Mouse (Mus musculus) neural tube, embryonic 14.5 days (tissue): ENCODE measurements around the gene Olfr976. TPM values are rescaled to one million over a fixed set of nuclear protein-coding genes. Genes with fewer than 3 reads are reported as not detected.
A peak's percentile ranks its signal among the peaks of the same experiment; 100 is the strongest.
"Not testable (repeated sequence)": the region's sequence is repeated elsewhere in the genome, so short reads cannot be mapped to it uniquely, and the experiment has no call there.

ENCODE experiments used
- ATAC-seq: fragments of 200-750 bp; cut with Nextera tagmentation; 2 replicates; pipeline ENCODE4 v1.8.0; 2017; ENCODE audit warnings: low read depth, mild to moderate bottlenecking, moderate TSS enrichment, moderate library complexity
- H3K27ac ChIP-seq: fragments of 300-500 bp; sonication (generic); 2 replicates; pipeline ENCODE4 v1.5.1; 2014; ENCODE audit warnings: low read depth, mild to moderate bottlenecking, control low read depth, low read length, moderate library complexity, mixed read lengths
- H3K27me3 ChIP-seq: fragments of 300-500 bp; sonication (generic); 2 replicates; pipeline ENCODE4 v1.6.1; 2014; ENCODE audit warnings: low read length; ENCODE audit not compliant: control insufficient read depth, insufficient read depth
- H3K36me3 ChIP-seq: fragments of 300-500 bp; sonication (generic); 2 replicates; pipeline ENCODE4 v1.6.1; 2014; ENCODE audit warnings: low read length, mixed read lengths; ENCODE audit not compliant: control insufficient read depth, insufficient read depth
- H3K4me1 ChIP-seq: fragments of 300-500 bp; sonication (generic); 2 replicates; pipeline ENCODE4 v1.6.1; 2014; ENCODE audit warnings: low read length; ENCODE audit not compliant: control insufficient read depth, insufficient read depth
- H3K4me2 ChIP-seq: fragments of 300-500 bp; sonication (generic); 2 replicates; pipeline ENCODE4 v1.6.1; 2014; ENCODE audit warnings: mild to moderate bottlenecking, low read depth, low read length, control low read depth
- H3K4me3 ChIP-seq: fragments of 300-500 bp; sonication (generic); 2 replicates; pipeline ENCODE4 v1.5.1; 2014; ENCODE audit warnings: low read depth, low read length, control low read depth, mixed read lengths
- H3K9ac ChIP-seq: fragments of 300-500 bp; sonication (generic); replicated peaks from 2 replicates; pipeline ENCODE4 v1.6.1; 2014; ENCODE audit warnings: low read depth, mild to moderate bottlenecking, control low read depth, low read length, mixed read lengths
- H3K9me3 ChIP-seq: fragments of 300-500 bp; sonication (generic); 2 replicates; pipeline ENCODE4 v1.6.1; 2016; ENCODE audit warnings: low read length; ENCODE audit not compliant: control insufficient read depth
- WGBS: fragments of 180-500 bp; shearing (Covaris S2); extraction: QIAGEN DNeasy Blood & Tissue Kit; methylation state at CpG from one replicate; pipeline ENCODE4 v1.1.7; 2014; 5-methylcytosine and 5-hydroxymethylcytosine counted together
- polyA plus RNA-seq: library from polyadenylated mRNA; unstranded; fragments of >200 nt; fragmentation: Nextera tagmentation; extraction: Ambion mirVana; gene quantifications from 2 replicates; pipeline ENCODE4 v1.2.1, GENCODE M21; 2014

The Olfr976 gene
- not detected in 2 replicates for polyA plus RNA-seq

- not testable (repeated sequence) for ATAC-seq, H3K4me2 ChIP-seq, H3K27ac ChIP-seq, H3K36me3 ChIP-seq, H3K4me1 ChIP-seq, H3K9me3 ChIP-seq, H3K9ac ChIP-seq, H3K4me3 ChIP-seq, H3K27me3 ChIP-seq
- 82% methylated on average over 7 of the region's 9 CpGs for WGBS
Measured at GRCm38 (mm10) chr9:39961033-39961432, at the start of gene Olfr976. Olfr976 (minus strand) TSS chr9:39961133.

GRCm38 (mm10) chr9:40009482-40009881 lies 48.5 kb upstream of the Olfr976 start, which contains the start of gene Olfr980:
Olfr980 (minus strand) TSS chr9:40009582.
- H3K4me3 ChIP-seq: no peak within 1 kb of the TSS
- H3K9ac ChIP-seq: no peak within 1 kb of the TSS
- no peaks in the 10 kb centered on the region for H3K9me3 ChIP-seq
- H3K36me3 ChIP-seq: no peaks in the 10 kb centered on the region
- H3K4me2 ChIP-seq: no peak within 1 kb of the TSS
- ATAC-seq: no peak
- no peaks in the 10 kb centered on the region for H3K4me1 ChIP-seq
- 94% methylated on average over 1 of the region's 1 CpGs for WGBS
- H3K27ac ChIP-seq: no peak within 1 kb of the TSS
- H3K27me3 ChIP-seq: no peaks in the 10 kb centered on the region

DNA sequence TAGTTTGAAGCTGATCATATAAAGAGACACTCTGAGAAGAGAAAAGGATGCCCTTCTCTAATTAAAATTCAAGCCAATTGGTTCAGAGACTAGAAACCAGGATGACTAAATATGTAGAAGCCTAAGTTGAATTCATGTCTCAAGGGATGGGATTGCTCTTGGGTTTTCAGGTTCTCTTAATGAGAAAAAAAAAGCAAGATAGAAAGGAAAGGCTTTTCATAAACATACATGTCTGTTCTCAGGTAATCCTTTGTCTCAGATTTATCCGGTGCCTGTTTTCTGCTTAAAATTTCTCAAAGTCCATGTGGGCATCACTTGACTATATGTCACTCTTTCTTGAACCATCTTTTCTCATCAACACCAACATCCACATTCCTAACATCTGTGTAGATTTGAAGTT lies 42.4 kb upstream of the Olfr976 start, which contains the start of gene Olfr979:
Gene Olfr979, minus strand, starts transcription at position 101 of the 400 bp plus-strand sequence.
- H3K27ac ChIP-seq: no peak within 1 kb of the TSS
- H3K9ac ChIP-seq: no peak within 1 kb of the TSS
- no peak for ATAC-seq
- no peaks in the 10 kb centered on the region for H3K4me1 ChIP-seq
- no peaks in the 10 kb centered on the region for H3K9me3 ChIP-seq
- WGBS: 100% methylated on average over 1 of the region's 1 CpGs
- no peaks in the 10 kb centered on the region for H3K36me3 ChIP-seq
- H3K4me3 ChIP-seq: no peak within 1 kb of the TSS
- H3K27me3 ChIP-seq: no peaks in the 10 kb centered on the region
- H3K4me2 ChIP-seq: no peak within 1 kb of the TSS

DNA sequence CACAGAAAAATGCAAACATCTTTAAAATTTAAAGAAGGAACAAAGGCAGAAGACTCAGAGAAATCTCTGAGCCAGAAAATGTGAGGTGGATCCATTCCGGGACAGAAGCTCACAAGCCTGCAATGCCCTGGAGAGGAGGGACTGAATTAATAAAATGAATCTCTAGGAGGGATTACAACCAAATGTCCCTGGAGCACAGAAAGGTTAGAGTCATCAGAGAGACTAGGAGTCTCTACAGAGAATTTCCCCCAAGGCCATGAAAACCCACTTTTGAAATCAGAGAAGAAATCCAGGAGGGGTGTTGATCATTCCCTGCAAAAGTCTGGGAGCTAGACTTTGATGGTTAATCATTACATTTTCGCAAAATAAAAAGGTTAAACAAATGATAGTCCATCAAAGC lies 30.9 kb upstream of the Olfr976 start, which contains the start of gene Olfr978:
Gene Olfr978, plus strand, starts transcription at position 301 of the 400 bp plus-strand sequence.
- 88% methylated on average over 2 of the region's 2 CpGs for WGBS
- H3K27me3 ChIP-seq: no peaks in the 10 kb centered on the region
- no peaks in the 10 kb centered on the region for H3K4me1 ChIP-seq
- H3K4me3 ChIP-seq: no peak within 1 kb of the TSS
- H3K4me2 ChIP-seq: no peak within 1 kb of the TSS
- no peaks in the 10 kb centered on the region for H3K9me3 ChIP-seq
- H3K27ac ChIP-seq: no peak within 1 kb of the TSS
- no peak within 1 kb of the TSS for H3K9ac ChIP-seq
- no peaks in the 10 kb centered on the region for H3K36me3 ChIP-seq
- no peak for ATAC-seq

GRCm38 (mm10) chr9:39976581-39977145 lies 15.7 kb upstream of the Olfr976 start:
- 91% methylated on average over 1 of the region's 1 CpGs for WGBS
- not testable (repeated sequence) for H3K4me1 ChIP-seq

GRCm38 (mm10) chr9:39951946-39952345 lies 9.0 kb downstream of the Olfr976 start, which contains the start of gene Olfr975:
Olfr975 (minus strand) TSS chr9:39952046.
- no peaks in the 10 kb centered on the region for H3K27me3 ChIP-seq
- no peak within 1 kb of the TSS for H3K9ac ChIP-seq
- H3K9me3 ChIP-seq: no peaks in the 10 kb centered on the region
- no peak within 1 kb of the TSS for H3K27ac ChIP-seq
- H3K4me1 ChIP-seq: no peaks in the 10 kb centered on the region
- no peak within 1 kb of the TSS for H3K4me2 ChIP-seq
- H3K36me3 ChIP-seq: no peaks in the 10 kb centered on the region
- no peak for ATAC-seq
- WGBS: 74% methylated on average over 1 of the region's 1 CpGs
- no peak within 1 kb of the TSS for H3K4me3 ChIP-seq

More at GRCm38 (mm10) chr9:39976581-39977145, 15.7 kb upstream of the Olfr976 start:
- H3K9me3 ChIP-seq, ATAC-seq, H3K36me3 ChIP-seq, H3K27ac ChIP-seq, H3K4me2 ChIP-seq, H3K4me3 ChIP-seq, H3K9ac ChIP-seq, H3K27me3 ChIP-seq: not testable (repeated sequence)

DNA sequence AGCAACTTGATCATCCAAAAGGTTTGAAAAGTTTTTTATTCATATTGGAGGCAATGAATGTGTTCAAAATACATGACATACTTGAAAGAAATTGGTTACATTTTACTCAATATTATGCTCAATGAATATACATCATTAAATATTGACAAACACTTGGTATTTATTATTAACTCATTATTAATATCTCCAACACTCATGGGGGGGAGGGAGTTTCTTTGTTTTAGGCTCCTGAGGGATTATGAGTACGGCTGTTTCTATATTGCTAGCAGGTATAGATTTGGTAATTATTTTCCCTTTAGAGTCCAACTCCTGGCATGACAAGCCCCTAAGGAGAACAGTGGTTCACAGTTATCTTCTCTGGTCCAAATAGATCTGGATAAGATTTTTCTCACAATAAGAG lies 23.7 kb downstream of the Olfr976 start, which contains the start of gene Olfr974:
Gene Olfr974, plus strand, starts transcription at position 301 of the 400 bp plus-strand sequence.
- no peak for ATAC-seq
- Histone ChIP-seq H3K9ac (no peak within 1 kb of the TSS), H3K27me3 (no peaks in the 10 kb centered on the region), H3K4me2 (no peak within 1 kb of the TSS), H3K27ac (no peak within 1 kb of the TSS), H3K9me3 (no peaks in the 10 kb centered on the region), H3K36me3 (no peaks in the 10 kb centered on the region), H3K4me1 (no peaks in the 10 kb centered on the region), H3K4me3 (no peak within 1 kb of the TSS)
- WGBS: 85% methylated on average over 1 of the region's 1 CpGs

DNA sequence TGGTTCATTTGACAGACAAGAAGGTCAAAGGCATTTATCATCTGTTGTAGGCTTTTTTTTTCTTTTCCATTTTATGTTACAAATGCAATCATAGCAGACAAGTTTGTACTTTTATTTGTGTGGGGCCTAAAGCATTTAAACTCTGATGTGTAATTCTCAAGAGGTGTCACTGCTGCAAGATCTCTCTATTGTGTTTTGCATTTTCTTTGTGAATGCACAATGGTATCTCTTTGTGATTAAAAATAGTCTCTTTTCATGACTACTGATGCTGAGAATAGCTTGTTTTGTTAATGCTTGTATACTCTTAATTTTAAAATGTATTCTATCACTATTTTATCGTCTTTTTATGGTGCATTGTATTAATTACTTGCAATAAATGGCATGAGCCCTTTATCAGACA lies 32.1 kb downstream of the Olfr976 start:
- ATAC-seq: 0 out of 2 replicates have a peak, but pooled peaks have one; percentile 14

DNA sequence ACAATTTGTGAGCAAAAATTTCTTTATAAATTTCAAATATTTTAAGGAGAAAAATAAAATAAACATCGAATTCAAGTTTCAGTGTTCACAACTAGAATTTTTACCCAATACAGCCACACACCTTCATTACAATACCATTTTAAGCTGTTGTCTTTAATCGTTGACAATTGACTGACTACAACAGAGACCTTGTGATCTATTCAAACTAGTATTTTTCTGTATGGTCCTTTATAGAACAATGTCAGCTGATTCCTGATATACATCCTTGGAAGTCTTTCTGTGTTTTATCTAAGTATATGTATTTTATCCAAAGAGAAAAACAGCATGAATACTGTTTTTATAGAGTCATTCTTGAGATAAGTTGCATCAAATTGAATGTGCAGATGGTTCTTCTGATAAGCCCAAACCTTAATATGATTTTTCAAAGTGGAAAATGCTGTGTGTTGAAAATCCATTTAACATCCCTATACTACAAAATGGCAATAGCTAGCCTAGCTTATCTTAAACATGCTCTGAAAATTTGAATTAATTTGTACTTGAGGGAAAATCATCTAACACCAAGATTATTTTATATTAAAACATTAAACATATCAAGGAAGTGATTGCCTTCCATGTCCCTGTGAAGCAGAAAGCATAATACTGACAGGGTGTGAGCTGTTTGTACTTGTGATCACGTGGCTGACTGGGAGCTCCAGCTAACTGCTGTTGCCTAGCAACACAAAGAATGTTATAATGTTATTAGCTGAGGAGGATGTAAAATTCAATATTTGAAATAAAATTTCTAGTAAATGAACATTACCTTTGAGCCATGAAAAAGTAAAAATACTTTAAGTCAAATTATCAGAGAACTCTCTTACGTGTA lies 32.7 kb downstream of the Olfr976 start:
- WGBS: no CpG with 5 or more reads among the region's 4 CpGs

More for the DNA sequence above, 32.1 kb downstream of the Olfr976 start:
- H3K27ac ChIP-seq, H3K9ac ChIP-seq, H3K4me1 ChIP-seq, H3K4me2 ChIP-seq, H3K36me3 ChIP-seq, H3K4me3 ChIP-seq, H3K27me3 ChIP-seq, H3K9me3 ChIP-seq: not testable (repeated sequence)
- 65% methylated on average over 1 of the region's 1 CpGs for WGBS

More for the DNA sequence above, 32.7 kb downstream of the Olfr976 start:
- H3K9ac ChIP-seq, H3K27ac ChIP-seq, H3K4me1 ChIP-seq, H3K4me2 ChIP-seq, H3K36me3 ChIP-seq, H3K27me3 ChIP-seq, H3K9me3 ChIP-seq, H3K4me3 ChIP-seq: not testable (repeated sequence)
- ATAC-seq: peak; percentile 90
